Mouse (Mus musculus): ENCODE measurements around the gene Bdkrb1. TPM values are rescaled to one million over a fixed set of nuclear protein-coding genes. Genes with fewer than 3 reads are reported as not detected.

Bdkrb1 gene
- polyA plus RNA-seq (2021; fragmentation: Nextera tagmentation), result not detected in 2 replicates
- long read RNA-seq, experiment 1, result 0 reads
- long read RNA-seq, experiment 2, result 0 reads

DNA sequence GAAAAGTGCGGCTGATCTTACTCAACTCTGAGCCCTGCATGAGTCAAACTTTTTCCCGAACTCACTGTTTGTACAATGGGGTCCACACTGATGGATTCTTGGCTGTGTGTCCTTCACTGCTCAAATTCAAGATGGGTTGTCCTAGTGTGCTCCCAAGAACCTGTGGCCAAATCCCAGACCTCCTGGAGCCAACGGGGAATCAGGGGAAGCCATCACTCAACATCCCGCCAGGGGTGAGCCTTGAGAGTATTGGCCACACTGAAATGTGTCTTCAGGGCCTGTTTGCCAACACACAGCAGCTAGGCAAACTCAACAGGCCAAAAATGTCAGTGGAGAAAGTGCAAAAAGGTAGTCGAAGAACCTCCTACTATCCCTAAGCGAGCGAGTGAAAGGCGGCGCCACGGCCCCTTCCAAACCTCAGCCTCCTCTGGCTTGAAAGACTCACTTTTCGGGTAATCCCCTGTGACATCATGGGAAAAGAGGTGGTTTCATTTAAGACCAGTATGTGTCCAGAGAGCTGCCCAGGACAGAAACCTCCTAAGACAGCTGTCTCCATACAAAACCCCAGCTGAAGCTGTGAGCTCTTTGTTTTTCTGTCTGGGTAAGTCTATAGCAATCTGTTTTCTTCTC is at the start of gene Bdkrb1:
Gene Bdkrb1 (plus strand): TSS at position 505 of the 630 bp plus-strand sequence.

GRCm38 (mm10) chr12:105562936-105563680 is 39.8 kb upstream of the Bdkrb1 start, which contains the start of gene Bdkrb2:
Bdkrb2 (plus strand) TSS chr12:105563226.

Other genes starting within 250 kb of the Bdkrb1 start
- gene D430019H16Rik, start 149.2 kb upstream of the Bdkrb1 start, polyA plus RNA-seq (2021; fragmentation: Nextera tagmentation), result 7.9 and 10.2 TPM in 2 replicates
- gene Bdkrb2, start 39.9 kb upstream of the Bdkrb1 start, polyA plus RNA-seq (2021; fragmentation: Nextera tagmentation), result 0.15 and 0.21 TPM in 2 replicates
- gene Gskip, start 81.7 kb downstream of the Bdkrb1 start, polyA plus RNA-seq (2021; fragmentation: Nextera tagmentation), result 46.2 and 53.0 TPM in 2 replicates
- 6.7 and 7.9 TPM in 2 replicates for gene Atg2b, start 82.1 kb downstream of the Bdkrb1 start, polyA plus RNA-seq (2021; fragmentation: Nextera tagmentation)
- 0.36 and 0.75 TPM in 2 replicates for gene Ak7, start 102.9 kb downstream of the Bdkrb1 start, polyA plus RNA-seq (2021; fragmentation: Nextera tagmentation)
- 63.5 and 71.3 TPM in 2 replicates for gene Papola, start 181.6 kb downstream of the Bdkrb1 start, polyA plus RNA-seq (2021; fragmentation: Nextera tagmentation)

Measured in left cerebral cortex, adult 6 months (tissue).